Mouse (Mus musculus) brain, embryonic 14.5 days (tissue): ENCODE measurements around the gene Spred2.

Experiments used
- CTCF ChIP-seq: fragments of 200-500 bp; IDR thresholded peaks from 2 replicates; pipeline ENCODE4 v1.5.1; 2012; ENCODE audit warnings: inconsistent platforms, mild to moderate bottlenecking, moderate library complexity, borderline replicate concordance; ENCODE audit not compliant: insufficient read depth, insufficient read length; ENCODE audit errors: extremely low read depth
- POLR2A ChIP-seq: fragments of 200-500 bp; IDR thresholded peaks from 2 replicates; pipeline ENCODE4 v1.6.1; 2012; ENCODE audit warnings: mild to moderate bottlenecking, inconsistent platforms, borderline replicate concordance; ENCODE audit not compliant: poor library complexity, insufficient read depth, insufficient read length, severe bottlenecking; ENCODE audit errors: extremely low read depth

GRCm38 (mm10) chr11:19959897-19960296 is 35.7 kb downstream of the Spred2 start:
- TF ChIP-seq CTCF (no peak), POLR2A (no peak)
